Mouse (Mus musculus): Measurements from ENCODE around the gene Mustn1. TPM values are rescaled to one million over a fixed set of nuclear protein-coding genes. Genes with fewer than 3 reads are reported as not detected.

The Mustn1 gene
- polyA plus RNA-seq, 1 experiment from 2014 or later = 5.4 TPM

DNA sequence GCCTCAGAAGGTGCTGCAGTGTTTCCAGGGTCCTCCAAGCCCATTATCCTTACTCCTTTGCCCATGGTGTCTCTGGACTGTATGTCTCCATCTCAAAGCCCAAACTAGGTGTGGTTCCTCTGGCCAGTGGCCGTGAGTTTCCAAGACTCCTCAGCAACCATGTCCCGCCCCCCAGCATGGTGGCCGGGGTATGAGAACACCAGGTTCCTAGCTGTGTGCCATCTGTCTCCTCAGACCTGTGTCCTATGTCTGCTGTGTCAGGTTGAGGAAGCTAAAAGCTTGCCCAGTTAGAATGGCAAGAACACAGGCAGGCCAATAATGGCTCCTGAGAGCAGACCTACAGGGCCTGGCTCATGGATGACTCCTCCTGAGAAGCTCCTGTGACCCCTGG is 2.7 kb downstream of the Mustn1 start:
- no peaks in the 10 kb centered on the region for H3K27me3 ChIP-seq (ENCODE audit: insufficient read depth, low read length)
- H3K27ac ChIP-seq (ENCODE audit: low read depth) = no peak overlapping the region
- no peaks in the 10 kb centered on the region for H3K9me3 ChIP-seq (ENCODE audit: low read length)
- H3K9ac ChIP-seq (replicated peaks) = no peak overlapping the region
- DNase-seq = no peak
- 69% methylated on average over 3 of the region's 3 CpGs for WGBS (ENCODE audit: insufficient replicate concordance)
- H3K36me3 ChIP-seq (replicated peaks; ENCODE audit: insufficient read depth, low read length) = no peaks in the 10 kb centered on the region
- no peak for ATAC-seq
- no peak overlapping the region for H3K4me2 ChIP-seq (ENCODE audit: low read depth, low read length)
- H3K4me3 ChIP-seq (ENCODE audit: low read depth, low read length) = no peak overlapping the region
- H3K4me1 ChIP-seq (ENCODE audit: insufficient read depth) = peaks cover 5% of the 10 kb centered on the region
- TF ChIP-seq EP300 (IDR thresholded peaks at IDR 0.05; ENCODE audit: low read depth) (no peak), CTCF (IDR thresholded peaks at IDR 0.05; ENCODE audit: low read depth) (no peak)

DNA sequence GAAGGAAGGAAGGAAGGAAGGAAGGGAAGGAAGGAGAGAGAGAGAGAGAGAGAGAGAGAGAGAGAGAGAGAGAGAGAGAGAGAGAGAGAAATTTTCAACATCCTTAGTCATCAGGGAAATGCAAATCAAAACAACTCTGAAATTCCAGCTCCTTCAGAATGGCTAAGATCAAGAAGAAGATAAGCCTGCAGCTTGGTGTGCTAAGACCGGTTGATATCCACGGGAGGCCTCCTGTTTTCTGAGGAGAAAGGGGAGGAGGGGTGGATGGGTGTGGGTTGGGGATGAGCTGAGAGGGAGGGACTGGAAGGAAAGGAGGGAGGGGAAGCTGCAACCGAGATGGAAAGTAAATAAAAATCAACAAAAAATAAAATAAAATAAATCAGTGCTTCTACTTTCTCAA is 6.3 kb downstream of the Mustn1 start:
- ATAC-seq = no peak
- DNase-seq = no peak
- no peaks in the 10 kb centered on the region for H3K9me3 ChIP-seq (ENCODE audit: low read length)
- no peak overlapping the region for H3K4me3 ChIP-seq (ENCODE audit: low read depth, low read length)
- TF ChIP-seq EP300 (IDR thresholded peaks at IDR 0.05; ENCODE audit: low read depth) = no peak
- no peak for TF ChIP-seq CTCF (IDR thresholded peaks at IDR 0.05; ENCODE audit: low read depth)
- no peak overlapping the region for H3K9ac ChIP-seq (replicated peaks)
- H3K4me1 ChIP-seq (ENCODE audit: insufficient read depth) = peaks cover 8% of the 10 kb centered on the region
- WGBS (ENCODE audit: insufficient replicate concordance) = 15% methylated on average over 3 of the region's 3 CpGs
- H3K4me2 ChIP-seq (ENCODE audit: low read depth, low read length) = no peak overlapping the region
- no peaks in the 10 kb centered on the region for H3K27me3 ChIP-seq (ENCODE audit: insufficient read depth, low read length)
- H3K36me3 ChIP-seq (replicated peaks; ENCODE audit: insufficient read depth, low read length) = no peaks in the 10 kb centered on the region
- H3K27ac ChIP-seq (ENCODE audit: low read depth) = peak overlapping the region; percentile 78; the same call in 1 of the 2 replicates

DNA sequence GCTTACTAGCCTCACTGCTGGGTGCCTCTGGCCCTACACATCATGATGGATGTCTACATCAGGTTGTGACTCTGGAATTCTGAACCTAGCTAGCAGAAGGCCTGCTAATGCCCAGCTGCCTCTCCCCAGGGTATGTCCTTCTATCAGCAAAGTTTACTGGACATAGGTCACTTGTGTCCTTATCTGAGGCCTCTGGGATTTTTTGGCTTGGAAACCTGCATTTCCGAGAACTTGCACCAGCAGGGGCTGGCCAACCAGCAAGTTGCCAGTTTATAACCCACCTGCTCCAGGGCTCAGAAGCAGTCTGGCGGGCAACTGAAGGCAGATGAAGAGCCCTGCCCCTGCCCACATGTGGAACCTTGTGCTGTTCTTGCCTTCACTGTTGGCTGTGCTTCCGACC is 7.2 kb downstream of the Mustn1 start, which contains the start of gene Itih4:
TSS of gene Itih4 (plus strand) at position 273 of the 400 bp plus-strand sequence.
- 65% methylated on average over 3 of the region's 3 CpGs for WGBS (ENCODE audit: insufficient replicate concordance)
- no peaks in the 10 kb centered on the region for H3K27me3 ChIP-seq (ENCODE audit: insufficient read depth, low read length)
- ATAC-seq (peak; percentile 72), DNase-seq (peak; percentile 70)
- H3K9me3 ChIP-seq (ENCODE audit: low read length) = no peaks in the 10 kb centered on the region
- H3K9ac ChIP-seq (replicated peaks) = peak within 1 kb of the TSS; percentile 52
- no peaks in the 10 kb centered on the region for H3K36me3 ChIP-seq (replicated peaks; ENCODE audit: insufficient read depth, low read length)
- H3K4me2 ChIP-seq (ENCODE audit: low read depth, low read length) = peak within 1 kb of the TSS; percentile 66
- H3K4me3 ChIP-seq (ENCODE audit: low read depth, low read length) = peak within 1 kb of the TSS; percentile 41
- TF ChIP-seq EP300 (IDR thresholded peaks at IDR 0.05; ENCODE audit: low read depth) = 0 out of 2 replicates have a peak, but pooled peaks have one; percentile 10
- TF ChIP-seq CTCF (IDR thresholded peaks at IDR 0.05; ENCODE audit: low read depth) = no peak
- H3K27ac ChIP-seq (ENCODE audit: low read depth) = peak within 1 kb of the TSS; percentile 78
- peaks cover 8% of the 10 kb centered on the region for H3K4me1 ChIP-seq (ENCODE audit: insufficient read depth)

DNA sequence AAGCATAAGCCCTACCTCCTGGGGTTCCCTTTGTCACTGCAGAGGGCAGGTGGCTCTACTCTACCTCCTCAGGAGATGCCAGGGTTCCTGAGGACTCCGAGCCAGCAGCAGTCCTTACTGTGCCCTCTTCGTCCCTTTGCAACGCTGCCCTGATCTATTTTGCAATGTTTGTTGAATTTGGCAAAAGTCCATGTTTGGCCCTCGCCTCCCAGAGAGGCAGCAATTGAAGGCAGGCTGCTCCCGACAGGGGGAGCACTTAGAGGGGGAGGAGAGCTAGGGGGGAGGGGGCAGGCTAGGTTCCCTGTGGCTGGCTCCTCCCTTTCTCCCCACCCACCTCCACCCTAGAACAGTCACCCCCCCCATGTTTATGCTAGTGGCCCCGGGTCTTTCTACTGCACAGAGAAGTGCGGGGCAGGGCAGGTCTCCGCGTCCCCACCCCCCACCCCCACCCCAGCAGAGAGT is 9.3 kb downstream of the Mustn1 start:
- 8% methylated on average over 9 of the region's 9 CpGs for WGBS (ENCODE audit: insufficient replicate concordance)
- H3K4me3 ChIP-seq (ENCODE audit: low read depth, low read length) = peak overlapping the region; percentile 41
- H3K9me3 ChIP-seq (ENCODE audit: low read length) = no peaks in the 10 kb centered on the region
- peak overlapping the region; percentile 66 for H3K4me2 ChIP-seq (ENCODE audit: low read depth, low read length)
- no peaks in the 10 kb centered on the region for H3K27me3 ChIP-seq (ENCODE audit: insufficient read depth, low read length)
- H3K4me1 ChIP-seq (ENCODE audit: insufficient read depth) = peaks cover 8% of the 10 kb centered on the region
- TF ChIP-seq EP300 (IDR thresholded peaks at IDR 0.05; ENCODE audit: low read depth) (no peak), CTCF (IDR thresholded peaks at IDR 0.05; ENCODE audit: low read depth) (peak; percentile 73)
- H3K36me3 ChIP-seq (replicated peaks; ENCODE audit: insufficient read depth, low read length) = no peaks in the 10 kb centered on the region
- peak; percentile 75 for ATAC-seq
- peak; percentile 78 for DNase-seq
- 0 out of 2 replicates have a peak overlapping the region, but pooled peaks have one; percentile 37 for H3K9ac ChIP-seq (replicated peaks)
- H3K27ac ChIP-seq (ENCODE audit: low read depth) = peak overlapping the region; percentile 78

DNA sequence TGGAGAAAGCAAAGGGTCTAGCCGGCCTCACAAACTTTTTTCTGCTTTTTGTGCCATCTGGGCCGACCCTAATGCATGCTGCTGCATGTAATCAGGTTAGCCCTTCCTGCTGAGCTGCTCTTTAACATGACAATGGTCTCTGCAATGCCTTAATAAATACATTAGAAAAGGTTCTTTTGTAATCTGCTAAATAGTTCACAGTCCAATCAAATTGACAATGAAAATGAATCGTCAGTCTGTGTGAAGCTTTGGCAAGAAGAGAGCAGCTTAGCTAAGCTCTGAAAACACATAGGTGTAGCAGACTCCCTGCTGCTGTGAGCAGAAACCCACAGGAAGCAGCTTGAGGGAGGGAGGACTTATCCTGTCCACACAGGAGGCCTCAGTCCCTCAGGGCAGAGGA is 21.0 kb downstream of the Mustn1 start:
- Histone ChIP-seq H3K9ac (replicated peaks) (no peak overlapping the region), H3K4me3 (ENCODE audit: low read depth, low read length) (no peak overlapping the region), H3K27me3 (ENCODE audit: insufficient read depth, low read length) (no peaks in the 10 kb centered on the region), H3K4me1 (ENCODE audit: insufficient read depth) (no peaks in the 10 kb centered on the region), H3K27ac (ENCODE audit: low read depth) (no peak overlapping the region), H3K4me2 (ENCODE audit: low read depth, low read length) (no peak overlapping the region), H3K36me3 (replicated peaks; ENCODE audit: insufficient read depth, low read length) (peaks cover 27% of the 10 kb centered on the region), H3K9me3 (ENCODE audit: low read length) (no peaks in the 10 kb centered on the region)
- TF ChIP-seq CTCF (IDR thresholded peaks at IDR 0.05; ENCODE audit: low read depth) (no peak), EP300 (IDR thresholded peaks at IDR 0.05; ENCODE audit: low read depth) (no peak)
- 62% methylated on average over 3 of the region's 3 CpGs for whole genome bisulfite sequencing (ENCODE audit: insufficient replicate concordance)
- DNase-seq (no peak), ATAC-seq (no peak)

DNA sequence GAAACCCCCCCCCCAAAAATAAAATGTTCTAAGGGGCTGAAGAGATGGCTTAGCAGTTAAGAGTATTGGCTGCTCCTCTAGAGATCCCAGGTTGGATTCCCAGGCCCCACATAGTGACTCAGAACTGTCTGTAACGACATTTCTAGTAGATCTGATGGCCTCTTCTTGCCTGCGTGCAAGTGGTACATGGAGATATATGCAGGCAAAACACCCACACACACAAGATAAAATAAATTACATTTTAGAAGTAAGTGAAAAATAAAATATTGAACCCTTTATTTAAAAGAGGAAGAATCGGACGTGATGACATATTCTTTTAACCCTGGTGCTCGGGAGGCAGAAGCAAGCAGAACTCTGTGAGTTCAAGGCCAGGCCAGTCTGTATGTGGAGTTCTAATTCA is 23.6 kb downstream of the Mustn1 start:
- H3K4me2 ChIP-seq (ENCODE audit: low read depth, low read length) = no peak overlapping the region
- no peak overlapping the region for H3K9ac ChIP-seq (replicated peaks)
- H3K4me1 ChIP-seq (ENCODE audit: insufficient read depth) = no peaks in the 10 kb centered on the region
- DNase-seq = no peak
- TF ChIP-seq EP300 (IDR thresholded peaks at IDR 0.05; ENCODE audit: low read depth) (no peak), CTCF (IDR thresholded peaks at IDR 0.05; ENCODE audit: low read depth) (no peak)
- ATAC-seq = no peak
- 61% methylated on average over 5 of the region's 5 CpGs for WGBS (ENCODE audit: insufficient replicate concordance)
- H3K4me3 ChIP-seq (ENCODE audit: low read depth, low read length) = no peak overlapping the region
- no peaks in the 10 kb centered on the region for H3K9me3 ChIP-seq (ENCODE audit: low read length)
- no peaks in the 10 kb centered on the region for H3K27me3 ChIP-seq (ENCODE audit: insufficient read depth, low read length)
- H3K27ac ChIP-seq (ENCODE audit: low read depth) = no peak overlapping the region
- peaks cover 22% of the 10 kb centered on the region for H3K36me3 ChIP-seq (replicated peaks; ENCODE audit: insufficient read depth, low read length)
